Mouse (Mus musculus): ENCODE measurements around the gene Fam71f1.
A peak's percentile ranks its signal among the peaks of the same experiment; 100 is the strongest.

Gene Fam71f1

GRCm38 (mm10) chr6:29318879-29319278, at the start of gene Fam71f1:
TSS of gene Fam71f1 (plus strand) at chr6:29319140.
- no peak for DNase-seq (ENCODE audit: low spot score in 2 of 2)

- peak; percentile 48 to 56 for DNase-seq (ENCODE audit: low spot score in 2 of 2)
Measured at GRCm38 (mm10) chr6:29270961-29271360, 48.0 kb upstream of the Fam71f1 start.

- DNase-seq (ENCODE audit: low spot score in 2 of 2) = peak; percentile 91 to 92
Measured at GRCm38 (mm10) chr6:29272312-29273072, 46.4 kb upstream of the Fam71f1 start, which contains the start of gene Hilpda. TSS of gene Hilpda (plus strand) at chr6:29272488.

- DNase-seq (ENCODE audit: low spot score in 2 of 2) = no peak
Measured at GRCm38 (mm10) chr6:29276746-29277145, 42.2 kb upstream of the Fam71f1 start.

GRCm38 (mm10) chr6:29278513-29279267, 40.2 kb upstream of the Fam71f1 start:
- DNase-seq (ENCODE audit: low spot score in 2 of 2) = peak; percentile 21 to 40

GRCm38 (mm10) chr6:29279293-29279692, 39.6 kb upstream of the Fam71f1 start, which contains the start of gene Fam71f2:
TSS of gene Fam71f2 (plus strand) at chr6:29279593.
- DNase-seq (ENCODE audit: low spot score in 2 of 2) = no peak

GRCm38 (mm10) chr6:29280671-29281070, 38.3 kb upstream of the Fam71f1 start:
- DNase-seq (ENCODE audit: low spot score in 2 of 2) = no peak

- no peak for DNase-seq (ENCODE audit: low spot score in 2 of 2)
Measured at GRCm38 (mm10) chr6:29286870-29287269, 32.1 kb upstream of the Fam71f1 start.

- DNase-seq (ENCODE audit: low spot score in 2 of 2) = no peak
Measured at GRCm38 (mm10) chr6:29287481-29287880, 31.5 kb upstream of the Fam71f1 start.

- no peak for DNase-seq (ENCODE audit: low spot score in 2 of 2)
Measured at GRCm38 (mm10) chr6:29287944-29288343, 31.0 kb upstream of the Fam71f1 start.

GRCm38 (mm10) chr6:29288651-29289050, 30.3 kb upstream of the Fam71f1 start:
- DNase-seq (ENCODE audit: low spot score in 2 of 2) = no peak

GRCm38 (mm10) chr6:29299112-29299511, 19.8 kb upstream of the Fam71f1 start:
- DNase-seq (ENCODE audit: low spot score in 2 of 2) = no peak

GRCm38 (mm10) chr6:29303251-29303650, 15.7 kb upstream of the Fam71f1 start:
- no peak for DNase-seq (ENCODE audit: low spot score in 2 of 2)

GRCm38 (mm10) chr6:29303726-29304125, 15.2 kb upstream of the Fam71f1 start:
- no peak for DNase-seq (ENCODE audit: low spot score in 2 of 2)

GRCm38 (mm10) chr6:29305462-29305861, 13.5 kb upstream of the Fam71f1 start:
- DNase-seq (ENCODE audit: low spot score in 2 of 2) = no peak

GRCm38 (mm10) chr6:29308846-29309605, 9.9 kb upstream of the Fam71f1 start:
- no peak for DNase-seq (ENCODE audit: low spot score in 2 of 2)

- no peak for DNase-seq (ENCODE audit: low spot score in 2 of 2)
Measured at GRCm38 (mm10) chr6:29313690-29314202, 5.2 kb upstream of the Fam71f1 start.

- no peak for DNase-seq (ENCODE audit: low spot score in 2 of 2)
Measured at GRCm38 (mm10) chr6:29317286-29317685, 1.7 kb upstream of the Fam71f1 start.

GRCm38 (mm10) chr6:29317941-29318340, 999 bp upstream of the Fam71f1 start:
- no peak for DNase-seq (ENCODE audit: low spot score in 2 of 2)

- no peak for DNase-seq (ENCODE audit: low spot score in 2 of 2)
Measured at GRCm38 (mm10) chr6:29321586-29321985, 2.6 kb downstream of the Fam71f1 start.

GRCm38 (mm10) chr6:29322147-29322546, 3.2 kb downstream of the Fam71f1 start:
- no peak for DNase-seq (ENCODE audit: low spot score in 2 of 2)

- DNase-seq (ENCODE audit: low spot score in 2 of 2) = no peak
Measured at GRCm38 (mm10) chr6:29322735-29323134, 3.8 kb downstream of the Fam71f1 start.
